Comparison of ENCODE assay signal across 8 mouse cellular contexts in genomic region chr13:96671078-96671905, GRCm38 (mm10). TPM values are rescaled to one million over a fixed set of nuclear protein-coding genes. Genes with fewer than 3 reads are reported as not detected.
DNase-seq lines count a peak whose midpoint lies in the region; ATAC-seq and TF ChIP-seq lines count a peak whose summit lies in the region.

No protein-coding gene starts in this region.

- no peaks in the 10 kb centered on the region for H3K27me3 ChIP-seq in lung, embryonic 15.5 days
- H3K27me3 ChIP-seq in embryonic facial prominence, embryonic 11.5 days (ENCODE audit: control insufficient read depth, insufficient read depth, low read length), result no peaks in the 10 kb centered on the region
- H3K27me3 ChIP-seq in hindbrain, postnatal 0 days (ENCODE audit: insufficient read depth, low read length), result no peaks in the 10 kb centered on the region
- H3K27me3 ChIP-seq in midbrain, embryonic 14.5 days (ENCODE audit: control insufficient read depth, insufficient read depth, low read length), result no peaks in the 10 kb centered on the region

- peak overlapping the region; percentile 57 for H3K27ac ChIP-seq in lung, embryonic 15.5 days
- peak overlapping the region; percentile 73 for H3K27ac ChIP-seq in embryonic facial prominence, embryonic 11.5 days (replicated peaks; ENCODE audit: low read depth, low read length)
- H3K27ac ChIP-seq in hindbrain, postnatal 0 days, result peak overlapping the region; percentile 96
- peak overlapping the region; percentile 98 for H3K27ac ChIP-seq in midbrain, embryonic 14.5 days (replicated peaks; ENCODE audit: low read depth, low read length)

- H3K9me3 ChIP-seq in lung, embryonic 15.5 days, result no peaks in the 10 kb centered on the region
- H3K9me3 ChIP-seq in embryonic facial prominence, embryonic 11.5 days (replicated peaks; ENCODE audit: control insufficient read depth, low read length), result no peaks in the 10 kb centered on the region
- H3K9me3 ChIP-seq in hindbrain, postnatal 0 days (ENCODE audit: low read length), result no peaks in the 10 kb centered on the region
- no peaks in the 10 kb centered on the region for H3K9me3 ChIP-seq in midbrain, embryonic 14.5 days (ENCODE audit: control insufficient read depth, low read length)

- no peak for ATAC-seq in lung, embryonic 15.5 days (ENCODE audit: borderline replicate concordance, extremely low read depth, low FRiP score, low TSS enrichment)
- ATAC-seq in embryonic facial prominence, embryonic 11.5 days (replicated peaks; ENCODE audit: insufficient number of reproducible peaks, low FRiP score, low TSS enrichment, low read depth), result no peak
- ATAC-seq in hindbrain, postnatal 0 days, result no peak
- ATAC-seq in midbrain, embryonic 14.5 days (ENCODE audit: low FRiP score, low TSS enrichment), result 0 out of 2 replicates have a peak, but pooled peaks have one; percentile 1

- WGBS in lung, embryonic 15.5 days, result 11% methylated on average over 31 of the region's 31 CpGs
- WGBS in embryonic facial prominence, embryonic 11.5 days, result 14% methylated on average over 31 of the region's 31 CpGs
- 12% methylated on average over 31 of the region's 31 CpGs for WGBS in hindbrain, postnatal 0 days
- 14% methylated on average over 31 of the region's 31 CpGs for WGBS in midbrain, embryonic 14.5 days

- peaks cover 26% of the 10 kb centered on the region for H3K4me1 ChIP-seq in lung, embryonic 15.5 days
- H3K4me1 ChIP-seq in embryonic facial prominence, embryonic 11.5 days (ENCODE audit: control insufficient read depth, insufficient read depth, low read length), result no peaks in the 10 kb centered on the region; the same call in 1 of the 2 replicates
- H3K4me1 ChIP-seq in hindbrain, postnatal 0 days (ENCODE audit: insufficient read depth, low read length), result peaks cover 20% of the 10 kb centered on the region; the same call in 1 of the 2 replicates
- peaks cover 28% of the 10 kb centered on the region for H3K4me1 ChIP-seq in midbrain, embryonic 14.5 days (ENCODE audit: control insufficient read depth, insufficient read depth, low read length)

- TF ChIP-seq CTCF in hindbrain, postnatal 0 days (IDR thresholded peaks at IDR 0.05; ENCODE audit: low read depth), result peak; percentile 44

- peak overlapping the region; percentile 85 for H3K4me3 ChIP-seq in lung, embryonic 15.5 days
- peak overlapping the region; percentile 98 for H3K4me3 ChIP-seq in embryonic facial prominence, embryonic 11.5 days (ENCODE audit: low read depth, low read length)
- H3K4me3 ChIP-seq in hindbrain, postnatal 0 days (ENCODE audit: low read length), result peak overlapping the region; percentile 92
- peak overlapping the region; percentile 100 for H3K4me3 ChIP-seq in midbrain, embryonic 14.5 days (replicated peaks; ENCODE audit: low read depth, low read length)

- no peaks in the 10 kb centered on the region for H3K36me3 ChIP-seq in lung, embryonic 15.5 days
- H3K36me3 ChIP-seq in embryonic facial prominence, embryonic 11.5 days (replicated peaks; ENCODE audit: control insufficient read depth, insufficient read depth, low read depth, low read length), result no peaks in the 10 kb centered on the region
- H3K36me3 ChIP-seq in hindbrain, postnatal 0 days (ENCODE audit: insufficient read depth, low read length), result no peaks in the 10 kb centered on the region
- H3K36me3 ChIP-seq in midbrain, embryonic 14.5 days (ENCODE audit: control insufficient read depth, insufficient read depth, low read length), result 0 out of 2 replicates have a peak, but pooled peaks cover 3% of the 10 kb centered on the region

- peak overlapping the region; percentile 68 for H3K4me2 ChIP-seq in lung, embryonic 15.5 days
- H3K4me2 ChIP-seq in embryonic facial prominence, embryonic 11.5 days (ENCODE audit: low read depth, low read length), result peak overlapping the region; percentile 53
- H3K4me2 ChIP-seq in hindbrain, postnatal 0 days (ENCODE audit: low read depth, low read length), result peak overlapping the region; percentile 80
- peak overlapping the region; percentile 59 for H3K4me2 ChIP-seq in midbrain, embryonic 14.5 days (ENCODE audit: low read length)

- H3K9ac ChIP-seq in lung, embryonic 15.5 days, result peak overlapping the region; percentile 39
- H3K9ac ChIP-seq in embryonic facial prominence, embryonic 11.5 days (replicated peaks; ENCODE audit: low read length), result peak overlapping the region; percentile 51
- 0 out of 2 replicates have a peak overlapping the region, but pooled peaks have one; percentile 28 for H3K9ac ChIP-seq in hindbrain, postnatal 0 days (replicated peaks; ENCODE audit: low read length)
- no peak overlapping the region; the same call in 1 of the 2 replicates for H3K9ac ChIP-seq in midbrain, embryonic 14.5 days (replicated peaks; ENCODE audit: low read length)

- no peak for DNase-seq in lung, postnatal 14 days
- peak; percentile 24 for DNase-seq in embryonic facial prominence, embryonic 11.5 days (ENCODE audit: low spot score)
- DNase-seq in hindbrain, postnatal 0 days (ENCODE audit: low spot score), result peak; percentile 26
- peak; percentile 56 for DNase-seq in midbrain, embryonic 14.5 days
- no peak for DNase-seq in Muller cell, postnatal 12 days (ENCODE audit: inconsistent ontology term)
- DNase-seq in right cerebral cortex, postnatal 25 days, result no peak
- no peak for DNase-seq in adrenal gland, adult (ENCODE audit: inconsistent age in 2 of 2, low spot score in 1 of 2)

RNA-seq across cellular contexts. Expression of gene Hmgcr, which starts 0.6 kb away (rescaled TPM):
- polyA plus RNA-seq in lung, embryonic 15.5 days (2015; fragmentation: Nextera tagmentation; extraction: Ambion mirVana), result 46.2 and 50.0 TPM in 2 replicates
- polyA plus RNA-seq in embryonic facial prominence, embryonic 11.5 days (2014; fragmentation: Nextera tagmentation; extraction: Ambion mirVana), result 155 and 163 TPM in 2 replicates
- total RNA-seq in hindbrain, postnatal 0 days (2014; rRNA removed), result 121 and 145 TPM in 2 replicates
- polyA plus RNA-seq in hindbrain, postnatal 0 days (2015; fragmentation: Nextera tagmentation; extraction: Ambion mirVana), result 107 and 111 TPM in 2 replicates
- 172 and 226 TPM in 2 replicates for polyA plus RNA-seq in midbrain, embryonic 14.5 days (2014; fragmentation: Nextera tagmentation; extraction: Ambion mirVana)

Comparison
In these comparisons a context has a peak if more than half of its experiments do, and no peak if none do; other contexts are left out.
1. DNase-seq: peak in embryonic facial prominence, embryonic 11.5 days (single experiment), hindbrain, postnatal 0 days (single experiment) and midbrain, embryonic 14.5 days (single experiment); none in lung, postnatal 14 days (single experiment), Muller cell, postnatal 12 days (single experiment), right cerebral cortex, postnatal 25 days (single experiment) and adrenal gland, adult (0 of 2).
2. Peak in every context shown above with its lines, with median percentiles within 50 percentile points of each other: H3K27ac ChIP-seq, H3K4me2 ChIP-seq and H3K4me3 ChIP-seq.